Mouse (Mus musculus) fibroblast of lung, adult 2 months (primary cell): ENCODE results near the gene Cyb5b.

Experiments
- DNase-seq: peaks from one replicate; pipeline ENCODE4 v3.0.0-alpha.2; 2011; ENCODE audit warnings: low read depth

The Cyb5b gene

DNA sequence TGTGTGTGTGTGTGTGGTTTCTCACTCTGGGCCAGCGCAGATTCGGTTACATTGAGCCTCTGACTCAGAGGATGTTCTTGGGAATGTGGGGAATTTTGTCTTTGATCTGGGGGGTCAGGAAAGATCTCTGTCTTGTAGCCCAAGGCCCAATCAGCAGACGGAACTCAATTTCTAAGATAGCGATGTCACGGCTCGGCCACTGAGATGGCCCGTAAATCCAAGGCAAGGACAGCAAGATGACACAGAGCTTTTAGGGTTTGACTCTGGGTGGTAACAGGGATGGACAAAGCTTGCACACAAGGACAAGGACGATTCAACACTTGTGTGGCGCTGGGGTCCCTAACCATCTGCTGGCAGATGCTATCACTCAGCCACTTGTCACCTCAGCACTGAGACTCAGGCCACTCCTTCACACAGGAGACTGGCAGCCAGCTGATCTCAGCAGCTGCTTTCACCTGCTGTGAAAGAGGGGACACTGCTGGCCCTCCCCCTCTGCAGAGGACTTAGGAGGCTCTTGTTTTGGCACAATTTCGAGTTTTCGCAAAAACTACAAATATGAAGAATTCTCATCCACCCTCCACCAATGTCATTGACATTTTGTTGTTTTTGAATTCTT lies 76.7 kb downstream of the Cyb5b start:
- DNase-seq: no peak

DNA sequence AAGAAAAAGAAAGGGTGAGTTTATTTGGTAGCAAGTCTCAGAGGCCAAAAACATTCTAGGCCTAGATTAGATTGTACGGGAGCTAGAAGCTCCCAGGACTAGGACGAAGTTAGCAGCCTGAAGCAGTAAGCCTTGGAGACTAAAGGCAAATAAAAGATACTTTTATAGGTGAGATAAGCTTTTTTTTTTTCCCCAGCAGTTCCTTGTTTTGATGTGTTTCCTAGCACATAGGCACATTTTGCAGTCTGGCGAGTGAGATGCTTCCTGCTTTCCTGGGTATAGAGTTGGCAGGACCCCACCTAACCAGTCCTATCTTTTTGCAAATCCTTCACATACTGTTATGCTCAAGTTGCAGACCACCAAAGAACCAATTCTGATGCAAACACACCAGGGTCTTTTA lies 82.8 kb downstream of the Cyb5b start:
- DNase-seq: no peak

DNA sequence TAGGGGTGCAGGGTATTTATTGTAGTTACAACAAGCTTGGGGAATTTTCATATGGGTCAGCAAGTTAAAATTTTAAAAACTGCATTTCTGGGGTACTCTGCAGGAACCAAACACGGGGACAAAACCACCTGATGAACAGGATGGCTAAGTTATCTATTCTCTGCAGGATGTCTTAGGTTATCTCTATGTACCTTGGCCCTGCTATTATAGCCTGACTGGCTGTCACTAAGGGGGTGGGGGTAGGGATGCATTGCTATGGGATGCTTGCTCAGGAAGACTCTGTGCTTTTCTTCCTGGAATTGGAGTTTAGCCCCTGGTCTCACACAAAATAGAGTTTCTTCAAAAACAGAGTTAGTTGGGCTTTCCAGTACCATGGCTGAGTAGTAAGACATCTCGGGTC lies 83.3 kb downstream of the Cyb5b start:
- DNase-seq: no peak
